Mouse (Mus musculus): Measurements from ENCODE around the gene Igfbp6. TPM values are rescaled to one million over a fixed set of nuclear protein-coding genes. Genes with fewer than 3 reads are reported as not detected.
A peak's percentile ranks its signal among the peaks of the same experiment; 100 is the strongest.

The Igfbp6 gene
- polyA plus RNA-seq (2015; fragmentation: Nextera tagmentation; extraction: Ambion mirVana), result 9.5 and 10.2 TPM in 2 replicates

DNA sequence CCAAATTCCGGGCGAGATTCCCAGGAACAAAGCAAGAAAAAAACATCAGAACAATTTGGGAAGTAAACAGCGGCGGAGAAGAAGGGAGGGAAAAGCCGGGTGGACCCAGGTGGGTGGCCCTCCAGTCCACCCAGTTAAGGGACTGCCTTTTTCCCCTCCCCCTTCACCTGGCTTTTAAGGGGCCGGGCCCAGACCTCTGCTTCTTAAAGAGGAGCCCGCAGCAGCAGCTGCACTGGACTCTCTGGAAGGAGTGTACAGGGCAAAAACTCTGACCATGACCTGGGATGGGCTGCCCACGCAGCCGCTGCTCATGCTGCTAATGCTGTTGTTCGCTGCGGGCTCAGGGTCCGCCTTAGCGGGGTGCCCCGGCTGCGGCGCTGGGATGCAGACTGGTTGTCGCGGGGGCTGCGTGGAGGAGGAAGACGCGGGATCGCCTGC, at the start of gene Igfbp6:
Gene Igfbp6 (plus strand): TSS at position 89 of the 438 bp plus-strand sequence.
- H3K9ac ChIP-seq, result peak within 1 kb of the TSS; percentile 0; the same call in 1 of the 2 replicates
- no peaks in the 10 kb centered on the region for H3K36me3 ChIP-seq
- peaks cover 24% of the 10 kb centered on the region for H3K4me1 ChIP-seq (replicated peaks)
- no peak within 1 kb of the TSS for H3K27ac ChIP-seq
- H3K9me3 ChIP-seq (replicated peaks), result no peaks in the 10 kb centered on the region
- H3K4me3 ChIP-seq, result peak within 1 kb of the TSS; percentile 9; the same call in 1 of the 2 replicates
- WGBS, result 20% methylated on average over 22 of the region's 22 CpGs
- H3K4me2 ChIP-seq, result peak within 1 kb of the TSS; percentile 42
- no peak for ATAC-seq (replicated peaks; ENCODE audit: insufficient number of reproducible peaks, insufficient read depth, low FRiP score, low read depth)
- H3K27me3 ChIP-seq, result peaks cover 28% of the 10 kb centered on the region

DNA sequence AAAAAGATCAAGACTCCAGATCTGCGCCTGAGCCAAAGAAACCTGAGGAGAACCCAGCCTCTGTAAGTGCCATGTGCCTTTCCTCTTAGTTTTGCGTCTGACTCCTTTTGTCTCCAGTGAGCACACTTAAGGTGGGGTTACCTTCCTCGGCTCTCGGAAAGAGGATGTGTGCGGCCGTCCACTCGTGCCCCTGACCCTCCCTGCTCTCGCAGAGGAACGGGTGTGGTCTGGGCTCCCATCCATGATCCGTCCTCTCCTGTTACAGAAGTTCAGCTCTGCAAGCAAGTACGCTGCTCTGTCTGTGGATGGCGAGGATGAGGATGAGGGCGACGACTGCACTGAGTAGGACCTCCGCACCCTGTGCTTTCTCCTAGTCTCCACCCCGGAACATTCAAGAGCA, 49.2 kb upstream of the Igfbp6 start:
- H3K27me3 ChIP-seq, result no peaks in the 10 kb centered on the region
- no peak overlapping the region for H3K9ac ChIP-seq
- no peak overlapping the region for H3K4me3 ChIP-seq
- H3K4me1 ChIP-seq (replicated peaks), result peaks cover 27% of the 10 kb centered on the region
- ATAC-seq (replicated peaks; ENCODE audit: insufficient number of reproducible peaks, insufficient read depth, low FRiP score, low read depth), result no peak
- no peak overlapping the region for H3K27ac ChIP-seq
- no peak overlapping the region for H3K4me2 ChIP-seq
- no peaks in the 10 kb centered on the region for H3K9me3 ChIP-seq (replicated peaks)
- 81% methylated on average over 16 of the region's 16 CpGs for WGBS
- H3K36me3 ChIP-seq, result peaks cover 67% of the 10 kb centered on the region

DNA sequence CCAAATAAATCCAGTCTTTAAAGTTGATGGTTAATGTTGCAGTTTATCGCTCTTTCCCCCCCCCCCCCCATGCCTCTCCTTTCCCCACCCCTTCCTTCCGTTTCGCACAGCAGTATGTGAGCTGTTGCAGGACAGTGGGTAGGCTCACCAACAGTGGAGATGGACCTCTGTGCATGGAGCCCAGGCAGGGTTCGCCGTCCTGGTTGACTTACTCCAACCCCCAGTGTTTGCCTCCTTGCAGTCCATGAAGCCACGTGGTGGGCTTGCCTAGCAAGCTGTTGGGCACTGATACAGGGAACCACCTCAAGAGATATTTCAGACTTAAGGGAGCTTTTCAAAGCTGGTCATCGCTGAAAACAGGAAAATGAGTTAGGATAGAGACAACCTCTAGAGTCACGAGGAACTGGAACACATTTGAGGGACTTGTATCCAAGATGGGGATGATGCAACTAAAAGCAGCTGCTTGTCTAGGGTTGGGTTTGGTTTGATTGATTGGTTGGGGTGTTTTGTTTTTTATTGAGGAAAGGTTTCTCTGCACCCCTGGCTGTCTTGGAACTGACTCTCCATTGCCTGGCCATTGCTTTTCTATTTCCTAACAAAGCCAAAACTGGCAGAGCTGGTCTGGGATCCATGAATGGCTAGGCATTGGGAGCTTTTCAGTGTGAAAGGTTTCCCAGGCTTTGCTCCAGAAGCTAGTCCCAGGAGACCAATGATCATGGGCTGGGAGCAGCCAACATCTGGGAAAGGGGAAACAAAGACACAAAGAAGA, 46.8 kb upstream of the Igfbp6 start:
- H3K27ac ChIP-seq, result peak overlapping the region; percentile 24

DNA sequence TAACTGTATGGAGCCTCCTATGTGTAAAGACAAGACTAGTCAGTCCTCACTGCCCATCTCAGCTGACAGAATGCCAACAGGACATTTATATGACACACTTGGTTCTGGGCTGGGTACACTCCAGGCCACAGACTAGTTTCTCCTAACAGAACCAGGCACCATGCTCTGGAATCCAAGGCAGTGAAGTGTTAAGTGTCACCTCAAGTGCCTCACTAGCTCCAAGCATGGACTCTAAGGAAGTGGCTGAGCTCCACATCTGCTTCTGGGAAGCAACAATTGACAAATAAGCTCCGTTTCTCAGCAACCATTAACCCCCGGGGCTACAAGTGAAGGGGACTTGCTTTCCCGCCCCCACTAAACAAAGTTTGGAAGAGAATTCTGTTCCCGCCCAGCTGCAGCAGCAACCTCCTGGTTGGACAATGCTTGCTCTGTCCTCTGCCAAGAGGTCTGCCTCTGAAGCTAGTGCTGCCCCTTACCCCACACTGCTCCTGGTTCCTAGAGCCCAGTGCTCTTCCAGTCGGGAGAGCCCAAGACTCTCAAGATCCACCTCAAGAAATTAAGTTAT, 46.1 kb upstream of the Igfbp6 start:
- 47% methylated on average over 5 of the region's 5 CpGs for WGBS
- no peak overlapping the region for H3K4me2 ChIP-seq
- peak overlapping the region; percentile 24; the same call in 1 of the 2 replicates for H3K27ac ChIP-seq
- no peak overlapping the region for H3K4me3 ChIP-seq
- H3K9ac ChIP-seq, result no peak overlapping the region
- no peak for ATAC-seq (replicated peaks; ENCODE audit: insufficient number of reproducible peaks, insufficient read depth, low FRiP score, low read depth)
- H3K9me3 ChIP-seq (replicated peaks), result no peaks in the 10 kb centered on the region
- H3K36me3 ChIP-seq, result peaks cover 36% of the 10 kb centered on the region
- H3K4me1 ChIP-seq (replicated peaks), result peaks cover 54% of the 10 kb centered on the region
- H3K27me3 ChIP-seq, result no peaks in the 10 kb centered on the region

More for the DNA sequence above, 46.8 kb upstream of the Igfbp6 start:
- peaks cover 47% of the 10 kb centered on the region for H3K4me1 ChIP-seq (replicated peaks)
- no peak for ATAC-seq (replicated peaks; ENCODE audit: insufficient number of reproducible peaks, insufficient read depth, low FRiP score, low read depth)
- H3K27me3 ChIP-seq, result no peaks in the 10 kb centered on the region
- H3K9ac ChIP-seq, result no peak overlapping the region
- WGBS, result 74% methylated on average over 8 of the region's 8 CpGs
- no peak overlapping the region for H3K4me2 ChIP-seq
- H3K9me3 ChIP-seq (replicated peaks), result no peaks in the 10 kb centered on the region
- no peak overlapping the region for H3K4me3 ChIP-seq
- peaks cover 43% of the 10 kb centered on the region for H3K36me3 ChIP-seq

- Histone ChIP-seq H3K36me3 (peaks cover 24% of the 10 kb centered on the region), H3K27me3 (no peaks in the 10 kb centered on the region), H3K4me1 (replicated peaks) (peaks cover 66% of the 10 kb centered on the region), H3K9ac (no peak overlapping the region), H3K9me3 (replicated peaks) (no peaks in the 10 kb centered on the region), H3K4me2 (peak overlapping the region; percentile 91), H3K27ac (peak overlapping the region; percentile 36), H3K4me3 (peak overlapping the region; percentile 66)
- WGBS, result 49% methylated on average over 5 of the region's 5 CpGs
- no peak for ATAC-seq (replicated peaks; ENCODE audit: insufficient number of reproducible peaks, insufficient read depth, low FRiP score, low read depth)
These were observed 44.9 kb upstream of the Igfbp6 start for GRCm38 (mm10) chr15:102099260-102099659.

- peak overlapping the region; percentile 75 for H3K9ac ChIP-seq
- WGBS, result 21% methylated on average over 8 of the region's 8 CpGs
- H3K4me1 ChIP-seq (replicated peaks), result peaks cover 70% of the 10 kb centered on the region
- no peak for ATAC-seq (replicated peaks; ENCODE audit: insufficient number of reproducible peaks, insufficient read depth, low FRiP score, low read depth)
- peaks cover 19% of the 10 kb centered on the region for H3K36me3 ChIP-seq
- peak overlapping the region; percentile 91 for H3K4me2 ChIP-seq
- H3K4me3 ChIP-seq, result peak overlapping the region; percentile 66
- H3K27me3 ChIP-seq, result no peaks in the 10 kb centered on the region
- H3K27ac ChIP-seq, result peak overlapping the region; percentile 96
- no peaks in the 10 kb centered on the region for H3K9me3 ChIP-seq (replicated peaks)
These were observed 44.4 kb upstream of the Igfbp6 start for GRCm38 (mm10) chr15:102099771-102100160.

GRCm38 (mm10) chr15:102100161-102100981, 43.8 kb upstream of the Igfbp6 start, which contains the start of gene Tns2:
Tns2 (plus strand) TSS chr15:102100413.
- peak; percentile 60 for ATAC-seq (replicated peaks; ENCODE audit: insufficient number of reproducible peaks, insufficient read depth, low FRiP score, low read depth)
- under 1% methylated on average over 68 of the region's 82 CpGs for WGBS
- Histone ChIP-seq H3K27me3 (no peaks in the 10 kb centered on the region), H3K4me2 (peak within 1 kb of the TSS; percentile 91), H3K4me3 (peak within 1 kb of the TSS; percentile 66), H3K27ac (peak within 1 kb of the TSS; percentile 96), H3K9me3 (replicated peaks) (no peaks in the 10 kb centered on the region), H3K36me3 (peaks cover 13% of the 10 kb centered on the region), H3K9ac (peak within 1 kb of the TSS; percentile 75), H3K4me1 (replicated peaks) (peaks cover 75% of the 10 kb centered on the region)

DNA sequence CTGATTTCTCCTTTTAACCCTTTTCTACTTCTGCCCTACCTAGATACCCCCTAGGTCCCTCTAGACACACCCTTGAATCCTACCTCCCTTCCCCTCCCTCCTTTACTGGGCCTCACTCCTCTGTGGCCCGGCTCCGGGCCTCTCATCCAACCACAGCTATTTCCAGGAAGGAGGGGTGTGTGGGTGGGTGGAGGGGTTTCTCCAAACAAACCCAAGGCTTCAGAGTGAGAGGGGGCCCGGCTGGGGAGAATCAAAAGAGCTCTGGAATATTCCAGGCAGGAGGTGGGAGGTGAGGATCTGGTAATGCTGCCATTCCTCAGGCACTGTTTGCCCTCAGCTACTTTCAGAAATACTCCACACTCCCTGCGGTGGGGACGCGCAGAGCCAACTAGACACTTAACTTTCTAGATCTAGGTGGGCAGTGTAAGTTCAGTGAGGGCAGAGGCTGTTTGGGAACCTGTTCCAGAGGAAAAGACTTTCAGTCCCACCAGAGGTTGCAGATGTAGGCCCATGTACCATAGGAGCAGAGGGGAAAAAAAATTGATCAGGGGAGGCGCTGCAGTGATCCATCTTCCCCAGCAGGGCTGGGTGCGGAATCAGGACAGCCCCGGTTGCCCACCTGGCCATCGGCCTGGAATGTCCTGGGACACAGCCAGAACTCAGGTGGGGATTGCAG, 43.0 kb upstream of the Igfbp6 start:
- H3K4me2 ChIP-seq, result peak overlapping the region; percentile 91
- no peak for ATAC-seq (replicated peaks; ENCODE audit: insufficient number of reproducible peaks, insufficient read depth, low FRiP score, low read depth)
- WGBS, result 23% methylated on average over 10 of the region's 10 CpGs
- no peaks in the 10 kb centered on the region for H3K9me3 ChIP-seq (replicated peaks)
- peak overlapping the region; percentile 75 for H3K9ac ChIP-seq
- H3K4me3 ChIP-seq, result peak overlapping the region; percentile 66
- H3K27me3 ChIP-seq, result no peaks in the 10 kb centered on the region
- H3K27ac ChIP-seq, result peak overlapping the region; percentile 96
- peaks cover 5% of the 10 kb centered on the region for H3K36me3 ChIP-seq
- peaks cover 83% of the 10 kb centered on the region for H3K4me1 ChIP-seq (replicated peaks)

GRCm38 (mm10) chr15:102101672-102102541, 42.3 kb upstream of the Igfbp6 start:
- peaks cover 3% of the 10 kb centered on the region for H3K27me3 ChIP-seq
- 20% methylated on average over 11 of the region's 11 CpGs for WGBS
- H3K9ac ChIP-seq, result peak overlapping the region; percentile 75
- peak; percentile 37 for ATAC-seq (replicated peaks; ENCODE audit: insufficient number of reproducible peaks, insufficient read depth, low FRiP score, low read depth)
- H3K9me3 ChIP-seq (replicated peaks), result no peaks in the 10 kb centered on the region
- H3K4me1 ChIP-seq (replicated peaks), result peaks cover 91% of the 10 kb centered on the region
- peak overlapping the region; percentile 66 for H3K4me3 ChIP-seq
- peaks cover 3% of the 10 kb centered on the region; the same call in 1 of the 2 replicates for H3K36me3 ChIP-seq
- H3K4me2 ChIP-seq, result peak overlapping the region; percentile 91
- H3K27ac ChIP-seq, result peak overlapping the region; percentile 96

- peak; percentile 10; the same call in 1 of the 2 replicates for ATAC-seq (replicated peaks; ENCODE audit: insufficient number of reproducible peaks, insufficient read depth, low FRiP score, low read depth)
- H3K36me3 ChIP-seq, result peaks cover 10% of the 10 kb centered on the region
- H3K4me2 ChIP-seq, result peak overlapping the region; percentile 91
- H3K27ac ChIP-seq, result peak overlapping the region; percentile 96
- H3K9me3 ChIP-seq (replicated peaks), result no peaks in the 10 kb centered on the region
- WGBS, result 18% methylated on average over 6 of the region's 6 CpGs
- H3K9ac ChIP-seq, result peak overlapping the region; percentile 75
- H3K27me3 ChIP-seq, result peaks cover 3% of the 10 kb centered on the region
- H3K4me1 ChIP-seq (replicated peaks), result peaks cover 93% of the 10 kb centered on the region
- H3K4me3 ChIP-seq, result peak overlapping the region; percentile 66
These were observed 41.5 kb upstream of the Igfbp6 start for GRCm38 (mm10) chr15:102102548-102103121.

All from heart, embryonic 15.5 days (tissue).